Mouse (Mus musculus) stomach, postnatal 0 days (tissue): ENCODE measurements around the gene Aebp1.

Experiments
- CTCF ChIP-seq: IDR thresholded peaks from 2 replicates; pipeline ENCODE4 v1.5.1; 2016; ENCODE audit warnings: antibody characterized with exemption, low read depth, mild to moderate bottlenecking, moderate library complexity
- EP300 ChIP-seq: optimal IDR thresholded peaks from 2 replicates; pipeline ENCODE3; 2016; ENCODE audit warnings: antibody characterized with exemption

DNA sequence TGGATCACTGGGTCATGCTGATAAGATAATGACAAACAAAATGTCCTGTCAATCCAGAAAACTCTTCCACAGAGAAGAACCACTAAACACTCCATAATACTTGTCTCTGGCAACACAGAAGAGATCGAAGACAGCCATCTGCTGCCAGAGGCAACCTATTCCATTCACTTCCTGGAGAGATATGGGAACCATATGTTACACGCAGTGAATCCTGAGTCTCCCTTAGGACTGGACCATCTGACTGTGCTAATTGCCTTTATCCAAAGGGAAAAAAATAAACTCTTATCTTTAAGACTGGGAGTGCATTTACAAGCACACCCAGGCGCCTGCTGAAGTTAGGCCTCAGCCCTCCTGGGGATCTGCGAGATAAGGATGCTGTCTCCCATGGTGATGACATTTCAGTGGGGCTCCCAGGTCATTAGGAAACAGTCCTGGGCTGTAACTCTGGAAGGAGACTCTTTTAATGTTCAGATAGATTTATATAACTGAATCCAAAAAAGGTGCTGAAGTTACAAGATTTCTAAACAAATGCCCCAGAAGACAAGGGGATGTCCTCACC is 31.1 kb downstream of the Aebp1 start:
- TF ChIP-seq CTCF (no peak), EP300 (no peak)
